Mouse (Mus musculus) midbrain, embryonic 14.5 days (tissue): ENCODE results near the gene Cept1. TPM values are rescaled to one million over a fixed set of nuclear protein-coding genes. Genes with fewer than 3 reads are reported as not detected.

Experiments used
- ATAC-seq: fragments of 200-750 bp; cut with Nextera tagmentation; 2 replicates; pipeline ENCODE4 v1.8.0; 2017; ENCODE audit warnings: moderate number of reproducible peaks, moderate library complexity; ENCODE audit not compliant: low FRiP score, low TSS enrichment
- DNase-seq: peaks from one replicate; pipeline ENCODE4 v3.0.0-alpha.2; 2015
- H3K27ac ChIP-seq: fragments of 300-500 bp; sonication (generic); replicated peaks from 2 replicates; pipeline ENCODE4 v1.5.1; 2014; ENCODE audit warnings: mild to moderate bottlenecking, low read depth, low read length, moderate library complexity
- H3K27me3 ChIP-seq: fragments of 300-500 bp; sonication (generic); 2 replicates; pipeline ENCODE4 v1.6.1; 2014; ENCODE audit warnings: low read length, control low read depth, mixed read lengths; ENCODE audit not compliant: control insufficient read depth, insufficient read depth
- H3K36me3 ChIP-seq: fragments of 300-500 bp; sonication (generic); 2 replicates; pipeline ENCODE4 v1.6.1; 2014; ENCODE audit warnings: low read length, control low read depth; ENCODE audit not compliant: control insufficient read depth, insufficient read depth
- H3K4me1 ChIP-seq: fragments of 300-500 bp; sonication (generic); 2 replicates; pipeline ENCODE4 v1.6.1; 2014; ENCODE audit warnings: mild to moderate bottlenecking, antibody characterized with exemption, low read length, control low read depth; ENCODE audit not compliant: control insufficient read depth, insufficient read depth
- H3K4me2 ChIP-seq: fragments of 300-500 bp; sonication (generic); 2 replicates; pipeline ENCODE4 v1.6.1; 2014; ENCODE audit warnings: mild to moderate bottlenecking, low read length, moderate library complexity
- H3K4me3 ChIP-seq: fragments of 300-500 bp; sonication (generic); replicated peaks from 2 replicates; pipeline ENCODE4 v1.5.1; 2014; ENCODE audit warnings: low read depth, low read length
- H3K9ac ChIP-seq: fragments of 300-500 bp; sonication (generic); replicated peaks from 2 replicates; pipeline ENCODE4 v1.6.1; 2014; ENCODE audit warnings: mild to moderate bottlenecking, low read length, moderate library complexity
- H3K9me3 ChIP-seq: fragments of 300-500 bp; sonication (generic); 2 replicates; pipeline ENCODE4 v1.6.1; 2016; ENCODE audit warnings: low read length, control low read depth, mixed read lengths; ENCODE audit not compliant: control insufficient read depth
- WGBS: fragments of 180-500 bp; shearing (Covaris S2); extraction: QIAGEN DNeasy Blood & Tissue Kit; methylation state at CpG from one replicate; pipeline ENCODE4 v1.1.7; 2014; 5-methylcytosine and 5-hydroxymethylcytosine counted together
- polyA plus RNA-seq: library from polyadenylated mRNA; unstranded; fragments of >200 nt; fragmentation: Nextera tagmentation; extraction: Ambion mirVana; gene quantifications from 2 replicates; pipeline ENCODE4 v1.2.1, GENCODE M21; 2014

Cept1 gene
- polyA plus RNA-seq, 1 experiment from 2014 or later, result 51.8 TPM

GRCm38 (mm10) chr3:106462493-106462892, 85.1 kb downstream of the Cept1 start:
- DNase-seq (no peak), ATAC-seq (no peak)
- no peaks in the 10 kb centered on the region for H3K27me3 ChIP-seq
- no peaks in the 10 kb centered on the region for H3K36me3 ChIP-seq
- no peak overlapping the region for H3K9ac ChIP-seq
- no peak overlapping the region for H3K27ac ChIP-seq
- no peaks in the 10 kb centered on the region for H3K9me3 ChIP-seq
- 73% methylated on average over 3 of the region's 3 CpGs for WGBS
- H3K4me1 ChIP-seq, result no peaks in the 10 kb centered on the region
- H3K4me3 ChIP-seq, result no peak overlapping the region
- no peak overlapping the region for H3K4me2 ChIP-seq

DNA sequence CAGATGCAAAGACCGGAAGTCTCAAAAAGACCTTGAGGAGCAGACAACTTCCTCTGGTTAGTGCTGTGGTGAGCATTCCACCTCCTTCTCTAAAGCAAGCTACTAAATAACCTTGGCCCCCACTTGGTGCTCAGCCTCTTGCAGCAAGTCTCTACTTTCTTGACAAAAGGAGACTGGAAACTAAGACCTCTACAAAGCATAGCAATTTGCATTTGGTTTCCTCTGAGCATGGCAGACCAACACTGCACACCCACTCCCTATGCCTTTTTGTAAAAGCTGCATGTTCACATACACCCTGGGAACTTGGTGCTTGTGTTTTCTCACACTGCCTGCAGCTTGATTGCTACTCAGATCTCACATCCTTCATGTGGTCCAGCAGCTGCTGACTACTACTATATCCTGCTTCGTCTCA, 85.5 kb downstream of the Cept1 start:
- no peak for ATAC-seq
- 93% methylated on average over 2 of the region's 2 CpGs for WGBS
- Histone ChIP-seq H3K4me3 (no peak overlapping the region), H3K9me3 (no peaks in the 10 kb centered on the region), H3K27ac (no peak overlapping the region), H3K4me1 (no peaks in the 10 kb centered on the region), H3K9ac (no peak overlapping the region), H3K36me3 (no peaks in the 10 kb centered on the region), H3K4me2 (no peak overlapping the region), H3K27me3 (no peaks in the 10 kb centered on the region)
- no peak for DNase-seq

DNA sequence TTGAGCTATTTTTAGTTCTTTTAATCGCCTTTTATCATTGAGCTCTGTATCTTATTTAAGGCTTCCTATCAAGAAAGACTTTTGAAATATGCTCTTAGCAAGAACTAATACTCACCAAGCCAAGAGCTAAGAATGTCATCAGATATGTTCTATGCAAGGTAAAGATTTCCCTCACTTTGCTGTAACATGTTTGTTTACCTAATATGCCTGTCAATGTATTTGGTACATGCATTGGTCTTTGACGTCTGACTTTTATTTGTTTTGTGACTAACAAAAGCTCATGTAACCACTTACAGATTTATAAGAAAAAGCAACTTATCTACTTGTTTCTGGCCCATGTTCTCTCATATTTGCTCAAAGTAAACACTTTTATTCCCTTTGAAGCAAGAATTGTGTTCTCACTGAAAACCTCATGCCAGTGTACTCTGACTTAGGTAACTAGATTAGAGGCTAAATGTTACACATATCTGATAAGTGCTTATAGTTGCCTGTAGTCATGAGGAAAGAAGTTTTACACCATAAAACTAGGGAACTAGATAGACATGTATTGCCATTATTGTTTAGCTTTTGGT, 90.2 kb downstream of the Cept1 start:
- Histone ChIP-seq H3K36me3 (no peaks in the 10 kb centered on the region), H3K4me1 (no peaks in the 10 kb centered on the region), H3K9ac (no peak overlapping the region), H3K4me3 (no peak overlapping the region), H3K27ac (no peak overlapping the region), H3K27me3 (no peaks in the 10 kb centered on the region), H3K4me2 (no peak overlapping the region), H3K9me3 (no peaks in the 10 kb centered on the region)
- DNase-seq (no peak), ATAC-seq (no peak)
- WGBS, result 86% methylated on average over 2 of the region's 2 CpGs

DNA sequence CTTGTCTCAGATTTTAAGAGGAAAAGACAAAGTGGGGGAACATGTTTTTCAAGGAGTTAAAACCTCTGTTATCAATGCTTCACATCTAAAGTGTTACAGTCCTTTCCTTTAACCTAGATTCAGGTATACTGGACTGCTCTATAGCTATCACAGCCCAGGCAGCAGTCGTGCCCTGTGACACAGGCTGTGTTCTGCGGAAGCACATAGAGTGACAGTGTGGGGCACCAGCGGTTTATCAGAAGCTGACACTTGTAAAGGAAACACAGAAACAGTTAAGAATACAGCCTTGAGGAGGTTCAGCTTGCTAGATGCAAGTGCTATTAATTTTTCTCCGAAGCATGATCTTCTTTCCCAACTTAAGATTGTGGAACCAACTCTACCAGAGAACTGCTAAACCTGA, 95.0 kb downstream of the Cept1 start:
- 81% methylated on average over 4 of the region's 4 CpGs for WGBS
- H3K27me3 ChIP-seq, result no peaks in the 10 kb centered on the region
- H3K9ac ChIP-seq, result no peak overlapping the region
- no peaks in the 10 kb centered on the region for H3K9me3 ChIP-seq
- H3K4me1 ChIP-seq, result no peaks in the 10 kb centered on the region
- H3K27ac ChIP-seq, result no peak overlapping the region
- no peaks in the 10 kb centered on the region for H3K36me3 ChIP-seq
- H3K4me3 ChIP-seq, result no peak overlapping the region
- DNase-seq (no peak), ATAC-seq (no peak)
- no peak overlapping the region for H3K4me2 ChIP-seq

Other genes starting within 250 kb of the Cept1 start
- not detected in 2 replicates for gene Chil6, start 141.6 kb downstream of the Cept1 start, polyA plus RNA-seq
- 0.46 and 0.63 TPM in 2 replicates for gene Dennd2d, start 65.4 kb downstream of the Cept1 start, polyA plus RNA-seq
- gene Dram2, start within 50 bp of the Cept1 start, polyA plus RNA-seq, result 66.7 and 67.7 TPM in 2 replicates
- gene Lrif1, start 137.2 kb upstream of the Cept1 start, polyA plus RNA-seq, result 23.4 and 23.9 TPM in 2 replicates
- gene Cd53, start 242.3 kb upstream of the Cept1 start, polyA plus RNA-seq, result 2.6 and 6.4 TPM in 2 replicates